ENCODE assay signal across 8 mouse cellular contexts in genomic region chr7:127800435-127801009, GRCm38 (mm10). TPM values are rescaled to one million over a fixed set of nuclear protein-coding genes. Genes with fewer than 3 reads are reported as not detected.
A peak's percentile ranks its signal among the peaks of the same experiment; 100 is the strongest.
DNase-seq lines count a peak whose midpoint lies in the region; ATAC-seq lines count a peak whose summit lies in the region.

TSS of gene Hsd3b7 (plus strand) at chr7:127800604.

- H3K4me2 ChIP-seq in hindbrain, embryonic 13.5 days: peak within 1 kb of the TSS; percentile 35

- no peaks in the 10 kb centered on the region for H3K27me3 ChIP-seq in hindbrain, embryonic 13.5 days

- H3K4me3 ChIP-seq in hindbrain, embryonic 13.5 days: peak within 1 kb of the TSS; percentile 9; the same call in 1 of the 2 replicates

- peak; percentile 94 for DNase-seq in R1 (ENCODE audit: low read depth, low spot score)
- DNase-seq in cerebellum, postnatal 25 days: peak; percentile 93
- peak; percentile 83 to 84 for DNase-seq in frontal cortex, postnatal 25 days (ENCODE audit: low spot score in 2 of 2)
- peak; percentile 86 to 89 for DNase-seq in layer of hippocampus, postnatal 14 days (ENCODE audit: low spot score in 2 of 2)
- DNase-seq in lung, postnatal 10 days: peak; percentile 98
- peak; percentile 91 for DNase-seq in ovary, postnatal 14 days (ENCODE audit: low spot score)
- peak; percentile 49 to 81 for DNase-seq in thymus, postnatal 10 days (ENCODE audit: low spot score in 2 of 2)

- H3K4me1 ChIP-seq in hindbrain, embryonic 13.5 days (replicated peaks): peaks cover 9% of the 10 kb centered on the region

- peak within 1 kb of the TSS; percentile 35; the same call in 1 of the 2 replicates for H3K27ac ChIP-seq in hindbrain, embryonic 13.5 days

- ATAC-seq in hindbrain, embryonic 13.5 days (ENCODE audit: low FRiP score): peak; percentile 75

- H3K9me3 ChIP-seq in hindbrain, embryonic 13.5 days: no peaks in the 10 kb centered on the region

- WGBS in hindbrain, embryonic 13.5 days: 25% methylated on average over 6 of the region's 6 CpGs

- H3K36me3 ChIP-seq in hindbrain, embryonic 13.5 days: peaks cover 84% of the 10 kb centered on the region

- H3K9ac ChIP-seq in hindbrain, embryonic 13.5 days: peak within 1 kb of the TSS; percentile 58

RNA-seq across cellular contexts. Expression of gene Hsd3b7, which starts in this region (rescaled TPM):
- polyA plus RNA-seq in hindbrain, embryonic 13.5 days (2015; fragmentation: Nextera tagmentation; extraction: Ambion mirVana): 9.6 TPM in 2 replicates
- total RNA-seq in layer of hippocampus, postnatal 14 days (2021): 1 to 10 TPM; 5.9 to 6.6 TPM

Comparison
In these comparisons a context has a peak if more than half of its experiments do, and no peak if none do; other contexts are left out.
1. Peak in every context shown above with its lines: DNase-seq, ATAC-seq, H3K4me3 ChIP-seq and H3K27ac ChIP-seq.